Comparison of ENCODE assay signal across 8 mouse cellular contexts in genomic region chr13:51603894-51604244, GRCm38 (mm10). TPM values are rescaled to one million over a fixed set of nuclear protein-coding genes. Genes with fewer than 3 reads are reported as not detected.
DNase-seq lines count a peak whose midpoint lies in the region; ATAC-seq and TF ChIP-seq lines count a peak whose summit lies in the region.

No protein-coding gene starts in this region.

- no peaks in the 10 kb centered on the region for H3K27me3 ChIP-seq in kidney, postnatal 0 days (ENCODE audit: insufficient read depth, low read length)
- no peaks in the 10 kb centered on the region for H3K27me3 ChIP-seq in hindbrain, embryonic 14.5 days (ENCODE audit: control insufficient read depth, insufficient read depth, low read length)
- no peaks in the 10 kb centered on the region for H3K27me3 ChIP-seq in limb, embryonic 11.5 days (ENCODE audit: control insufficient read depth, insufficient read depth, low read length)
- H3K27me3 ChIP-seq in stomach, embryonic 14.5 days (ENCODE audit: control insufficient read depth, insufficient read depth, low read length), result no peaks in the 10 kb centered on the region

- no peaks in the 10 kb centered on the region for H3K4me1 ChIP-seq in kidney, postnatal 0 days (replicated peaks; ENCODE audit: insufficient read depth, low read length)
- peaks cover 7% of the 10 kb centered on the region for H3K4me1 ChIP-seq in hindbrain, embryonic 14.5 days (replicated peaks; ENCODE audit: control insufficient read depth, insufficient read depth, low read length)
- H3K4me1 ChIP-seq in limb, embryonic 11.5 days (ENCODE audit: control insufficient read depth, insufficient read depth, low read length), result peaks cover 3% of the 10 kb centered on the region; the same call in 1 of the 2 replicates
- peaks cover 12% of the 10 kb centered on the region; the same call in 1 of the 2 replicates for H3K4me1 ChIP-seq in stomach, embryonic 14.5 days (ENCODE audit: control insufficient read depth, insufficient read depth, low read length)

- no peak overlapping the region for H3K27ac ChIP-seq in kidney, postnatal 0 days
- peak overlapping the region; percentile 74; the same call in 1 of the 2 replicates for H3K27ac ChIP-seq in hindbrain, embryonic 14.5 days
- H3K27ac ChIP-seq in limb, embryonic 11.5 days (replicated peaks; ENCODE audit: low read depth, low read length), result no peak overlapping the region
- no peak overlapping the region for H3K27ac ChIP-seq in stomach, embryonic 14.5 days (ENCODE audit: low read length)

- H3K9ac ChIP-seq in kidney, postnatal 0 days (ENCODE audit: low read depth, low read length), result no peak overlapping the region
- H3K9ac ChIP-seq in hindbrain, embryonic 14.5 days, result no peak overlapping the region
- no peak overlapping the region for H3K9ac ChIP-seq in limb, embryonic 11.5 days (ENCODE audit: low read length)
- H3K9ac ChIP-seq in stomach, embryonic 14.5 days (replicated peaks; ENCODE audit: low read depth, low read length), result no peak overlapping the region

- no peak for ATAC-seq in kidney, postnatal 0 days (replicated peaks; ENCODE audit: low FRiP score, low read depth)
- peak; percentile 62 for ATAC-seq in hindbrain, embryonic 14.5 days (ENCODE audit: low FRiP score)
- ATAC-seq in limb, embryonic 11.5 days (ENCODE audit: insufficient number of reproducible peaks, low FRiP score, low TSS enrichment, low read depth), result no peak
- no peak for ATAC-seq in stomach, embryonic 14.5 days (ENCODE audit: insufficient number of reproducible peaks, insufficient read depth, low FRiP score, low read depth)

- DNase-seq in kidney, postnatal 0 days (ENCODE audit: low spot score), result no peak
- no peak for DNase-seq in kidney, postnatal 25 days
- no peak for DNase-seq in hindbrain, embryonic 14.5 days (ENCODE audit: low spot score)
- DNase-seq in limb, embryonic 11.5 days (ENCODE audit: low spot score), result no peak
- DNase-seq in adrenal gland, postnatal 25 days, result no peak
- no peak for DNase-seq in urinary bladder, postnatal 36 days (ENCODE audit: low spot score in 2 of 2)
- no peak for DNase-seq in thymus, postnatal 4 days

- H3K9me3 ChIP-seq in kidney, postnatal 0 days (replicated peaks; ENCODE audit: low read length), result no peaks in the 10 kb centered on the region
- H3K9me3 ChIP-seq in hindbrain, embryonic 14.5 days (ENCODE audit: control insufficient read depth, low read length), result no peaks in the 10 kb centered on the region
- H3K9me3 ChIP-seq in limb, embryonic 11.5 days (ENCODE audit: control insufficient read depth, low read length), result no peaks in the 10 kb centered on the region
- H3K9me3 ChIP-seq in stomach, embryonic 14.5 days (ENCODE audit: control insufficient read depth, low read depth, low read length), result no peaks in the 10 kb centered on the region

- TF ChIP-seq CTCF in kidney, postnatal 0 days (IDR thresholded peaks at IDR 0.05; ENCODE audit: low read depth), result no peak

- 50% methylated on average over 4 of the region's 4 CpGs for WGBS in kidney, postnatal 0 days
- WGBS in hindbrain, embryonic 14.5 days, result 42% methylated on average over 4 of the region's 4 CpGs
- WGBS in limb, embryonic 11.5 days, result 47% methylated on average over 4 of the region's 4 CpGs
- 46% methylated on average over 4 of the region's 4 CpGs for WGBS in stomach, embryonic 14.5 days

- H3K36me3 ChIP-seq in kidney, postnatal 0 days (ENCODE audit: insufficient read depth, low read length), result no peaks in the 10 kb centered on the region
- no peaks in the 10 kb centered on the region for H3K36me3 ChIP-seq in hindbrain, embryonic 14.5 days (replicated peaks; ENCODE audit: control insufficient read depth, insufficient read depth)
- no peaks in the 10 kb centered on the region for H3K36me3 ChIP-seq in limb, embryonic 11.5 days (ENCODE audit: control insufficient read depth, insufficient read depth, low read length)
- H3K36me3 ChIP-seq in stomach, embryonic 14.5 days (ENCODE audit: control insufficient read depth, insufficient read depth, low read length), result no peaks in the 10 kb centered on the region

- no peak overlapping the region for H3K4me3 ChIP-seq in kidney, postnatal 0 days (replicated peaks; ENCODE audit: low read depth, low read length)
- H3K4me3 ChIP-seq in hindbrain, embryonic 14.5 days (replicated peaks; ENCODE audit: low read length), result no peak overlapping the region
- H3K4me3 ChIP-seq in limb, embryonic 11.5 days (ENCODE audit: low read depth, low read length), result no peak overlapping the region
- no peak overlapping the region for H3K4me3 ChIP-seq in stomach, embryonic 14.5 days (ENCODE audit: low read depth, low read length)

- peak overlapping the region; percentile 49; the same call in 1 of the 2 replicates for H3K4me2 ChIP-seq in kidney, postnatal 0 days (ENCODE audit: low read length)
- H3K4me2 ChIP-seq in hindbrain, embryonic 14.5 days (replicated peaks), result peak overlapping the region; percentile 52
- H3K4me2 ChIP-seq in limb, embryonic 11.5 days (ENCODE audit: low read depth, severe bottlenecking), result peak overlapping the region; percentile 27; the same call in 1 of the 2 replicates
- H3K4me2 ChIP-seq in stomach, embryonic 14.5 days (replicated peaks; ENCODE audit: low read depth, low read length), result peak overlapping the region; percentile 39; the same call in 1 of the 2 replicates

RNA-seq across cellular contexts. Expression of gene Shc3, which starts 34.6 kb away (rescaled TPM):
- polyA plus RNA-seq in kidney, postnatal 0 days (2015; fragmentation: Nextera tagmentation; extraction: Ambion mirVana), result 0.34 TPM in 2 replicates
- polyA plus RNA-seq in hindbrain, embryonic 14.5 days (2014; fragmentation: Nextera tagmentation; extraction: Ambion mirVana), result 7.2 and 11.6 TPM in 2 replicates
- polyA plus RNA-seq in limb, embryonic 11.5 days (2014; fragmentation: Nextera tagmentation; extraction: Ambion mirVana), result 0.32 and 0.50 TPM in 2 replicates
- 0.46 and 0.50 TPM in 2 replicates for polyA plus RNA-seq in stomach, embryonic 14.5 days (2014; fragmentation: Nextera tagmentation; extraction: Ambion mirVana)
- 1.1 and 1.8 TPM in 2 replicates for total RNA-seq in adrenal gland, postnatal 25 days (2021)

RNA-seq across cellular contexts. Expression of gene Cks2, which starts 41.2 kb away (rescaled TPM):
- 249 and 253 TPM in 2 replicates for polyA plus RNA-seq in kidney, postnatal 0 days (2015; fragmentation: Nextera tagmentation; extraction: Ambion mirVana)
- 52.4 and 52.6 TPM in 2 replicates for polyA plus RNA-seq in hindbrain, embryonic 14.5 days (2014; fragmentation: Nextera tagmentation; extraction: Ambion mirVana)
- 464 and 467 TPM in 2 replicates for polyA plus RNA-seq in limb, embryonic 11.5 days (2014; fragmentation: Nextera tagmentation; extraction: Ambion mirVana)
- 348 and 373 TPM in 2 replicates for polyA plus RNA-seq in stomach, embryonic 14.5 days (2014; fragmentation: Nextera tagmentation; extraction: Ambion mirVana)
- total RNA-seq in adrenal gland, postnatal 25 days (2021), result 19.5 and 20.8 TPM in 2 replicates

RNA-seq across cellular contexts. Expression of gene Secisbp2, which starts 47.6 kb away (rescaled TPM):
- 34.9 and 36.5 TPM in 2 replicates for polyA plus RNA-seq in kidney, postnatal 0 days (2015; fragmentation: Nextera tagmentation; extraction: Ambion mirVana)
- polyA plus RNA-seq in hindbrain, embryonic 14.5 days (2014; fragmentation: Nextera tagmentation; extraction: Ambion mirVana), result 27.2 and 28.3 TPM in 2 replicates
- 18.8 and 23.2 TPM in 2 replicates for polyA plus RNA-seq in limb, embryonic 11.5 days (2014; fragmentation: Nextera tagmentation; extraction: Ambion mirVana)
- 34.2 and 35.3 TPM in 2 replicates for polyA plus RNA-seq in stomach, embryonic 14.5 days (2014; fragmentation: Nextera tagmentation; extraction: Ambion mirVana)
- total RNA-seq in adrenal gland, postnatal 25 days (2021), result 32.4 and 32.8 TPM in 2 replicates
